Mouse (Mus musculus): ENCODE measurements around the gene Ass1.
A peak's percentile ranks its signal among the peaks of the same experiment; 100 is the strongest.

Ass1 gene

DNA sequence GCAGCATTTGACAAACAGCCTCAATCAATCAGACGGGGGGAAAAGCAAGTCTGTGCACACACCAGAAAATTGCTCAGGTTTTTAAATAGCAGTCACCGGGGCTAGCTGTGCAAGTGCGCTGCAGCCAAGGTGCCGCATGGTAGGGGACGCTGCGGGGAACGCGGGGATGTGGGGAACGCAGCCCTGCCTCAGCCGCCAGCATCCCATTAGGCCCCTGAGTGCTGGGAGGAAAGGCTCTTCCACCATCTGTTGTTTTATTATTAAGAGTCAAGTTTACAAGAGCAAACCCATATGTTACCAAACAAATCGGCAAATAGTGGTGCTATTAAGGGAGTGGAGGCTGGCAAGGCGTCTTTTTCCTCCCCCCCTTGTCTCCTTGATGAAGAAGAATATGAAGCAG lies 19.2 kb downstream of the Ass1 start:
- no peak for DNase-seq (ENCODE audit: low spot score in 2 of 2)

DNA sequence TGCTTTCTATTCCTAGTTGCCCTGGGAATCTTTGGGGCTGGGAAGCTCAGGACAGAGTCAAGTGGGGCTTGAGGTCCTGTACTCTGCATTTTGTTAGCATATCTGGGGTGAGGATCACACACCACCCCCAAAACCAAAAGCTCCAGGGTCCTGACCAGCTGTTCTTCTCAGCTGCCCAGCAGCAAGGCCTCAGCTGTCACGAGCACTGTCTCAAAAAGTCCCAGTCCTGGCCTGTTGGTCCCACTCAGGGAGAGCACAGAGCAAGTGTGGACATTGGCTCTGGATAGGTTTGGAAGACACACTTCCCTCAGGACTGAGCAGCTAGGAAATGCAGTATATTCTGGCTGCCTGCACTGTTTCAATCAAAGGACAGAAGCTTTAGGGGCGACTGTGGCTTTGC lies 20.5 kb downstream of the Ass1 start:
- DNase-seq (ENCODE audit: low spot score in 2 of 2) = no peak

DNA sequence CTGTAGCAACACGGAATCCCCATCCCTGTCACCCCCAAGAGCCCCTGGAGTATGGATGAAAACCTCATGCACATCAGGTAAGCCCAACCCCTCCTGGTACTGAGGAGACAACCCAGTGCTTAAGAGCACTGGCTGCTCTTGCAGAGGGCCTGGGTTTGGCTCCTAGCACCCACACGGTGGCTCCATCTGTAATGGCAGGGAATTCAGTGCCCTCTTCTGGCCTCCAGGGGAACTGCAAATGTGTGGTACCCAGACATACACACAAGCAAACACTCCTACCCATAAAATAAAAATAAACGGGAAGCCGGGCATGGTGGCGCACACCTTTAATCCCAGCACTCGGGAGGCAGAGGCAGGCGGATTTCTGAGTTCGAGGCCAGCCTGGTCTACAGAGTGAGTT lies 22.3 kb downstream of the Ass1 start:
- DNase-seq (ENCODE audit: low spot score in 2 of 2) = no peak

GRCm38 (mm10) chr2:31493243-31493642 lies 23.2 kb downstream of the Ass1 start:
- DNase-seq (ENCODE audit: low spot score in 2 of 2) = no peak

- DNase-seq (ENCODE audit: low spot score in 2 of 2) = no peak
Measured at GRCm38 (mm10) chr2:31494315-31494714, 24.3 kb downstream of the Ass1 start.

DNA sequence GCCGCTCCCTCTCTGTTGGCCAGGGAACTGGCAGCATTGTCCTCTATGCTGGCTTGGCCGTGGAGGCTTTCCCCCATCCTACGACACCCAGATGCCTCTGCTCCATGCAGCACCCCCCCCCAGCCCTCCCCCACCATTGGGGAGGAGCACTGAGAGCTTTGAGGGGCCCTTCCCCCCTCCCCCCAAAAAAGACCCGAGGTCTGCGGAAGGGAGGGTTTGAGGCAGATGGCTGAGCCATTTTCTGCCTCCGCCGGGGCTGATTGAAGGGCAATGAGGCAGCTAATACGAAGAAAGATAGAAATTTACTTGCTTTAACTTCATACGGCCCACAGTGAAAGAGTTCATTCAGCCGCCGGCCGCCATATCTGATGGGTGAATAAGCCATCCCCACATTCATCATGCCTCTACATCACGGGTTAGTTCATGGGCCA lies 25.1 kb downstream of the Ass1 start:
- no peak for DNase-seq (ENCODE audit: low spot score in 2 of 2)

DNA sequence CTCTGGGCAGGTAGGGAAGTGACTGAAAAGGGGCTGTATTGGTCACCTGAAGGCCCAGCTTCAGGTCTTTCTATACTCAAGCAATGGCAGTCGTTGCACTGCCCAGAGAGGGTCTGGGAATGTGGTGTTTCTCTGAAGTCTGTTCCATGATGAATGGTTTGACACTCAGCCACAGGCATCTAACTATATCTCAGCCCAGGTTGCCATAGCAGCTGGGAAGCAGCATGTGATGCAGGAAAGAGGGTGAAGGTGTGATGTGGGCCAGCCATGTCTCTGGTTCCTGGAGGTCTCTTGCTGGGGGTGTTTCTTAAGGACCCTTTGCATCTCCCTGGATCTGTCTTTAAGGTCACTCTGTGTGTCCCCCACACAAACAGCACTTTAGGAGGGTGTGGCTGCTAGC lies 26.1 kb downstream of the Ass1 start:
- peak in 1 of 2 experiments; percentile 18 for DNase-seq (ENCODE audit: low spot score in 2 of 2)

GRCm38 (mm10) chr2:31497113-31497512 lies 27.1 kb downstream of the Ass1 start:
- no peak for DNase-seq (ENCODE audit: low spot score in 2 of 2)

DNA sequence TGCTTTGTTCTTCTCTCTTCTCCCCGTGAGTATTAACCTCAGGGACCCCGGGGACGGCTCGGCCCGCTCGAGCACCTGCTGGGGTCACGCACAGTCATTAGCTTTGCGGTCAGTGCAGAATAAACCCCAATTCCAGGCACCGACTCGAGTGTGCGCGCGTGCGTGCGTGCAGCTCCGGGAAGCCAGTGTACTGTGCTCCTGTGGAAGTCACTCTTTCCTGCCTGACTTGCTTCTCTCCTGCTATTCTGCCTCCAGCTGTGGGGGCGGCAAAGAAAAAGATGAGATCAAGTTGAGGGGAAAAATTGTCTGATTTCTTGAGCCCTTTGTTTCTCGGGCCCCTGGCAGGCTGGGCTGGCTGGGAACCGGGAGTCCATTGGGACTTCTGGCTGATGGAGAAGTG lies 27.6 kb downstream of the Ass1 start:
- DNase-seq (ENCODE audit: low spot score in 2 of 2) = no peak

- no peak for DNase-seq (ENCODE audit: low spot score in 2 of 2)
Measured at GRCm38 (mm10) chr2:31499327-31500291, 29.6 kb downstream of the Ass1 start.

DNA sequence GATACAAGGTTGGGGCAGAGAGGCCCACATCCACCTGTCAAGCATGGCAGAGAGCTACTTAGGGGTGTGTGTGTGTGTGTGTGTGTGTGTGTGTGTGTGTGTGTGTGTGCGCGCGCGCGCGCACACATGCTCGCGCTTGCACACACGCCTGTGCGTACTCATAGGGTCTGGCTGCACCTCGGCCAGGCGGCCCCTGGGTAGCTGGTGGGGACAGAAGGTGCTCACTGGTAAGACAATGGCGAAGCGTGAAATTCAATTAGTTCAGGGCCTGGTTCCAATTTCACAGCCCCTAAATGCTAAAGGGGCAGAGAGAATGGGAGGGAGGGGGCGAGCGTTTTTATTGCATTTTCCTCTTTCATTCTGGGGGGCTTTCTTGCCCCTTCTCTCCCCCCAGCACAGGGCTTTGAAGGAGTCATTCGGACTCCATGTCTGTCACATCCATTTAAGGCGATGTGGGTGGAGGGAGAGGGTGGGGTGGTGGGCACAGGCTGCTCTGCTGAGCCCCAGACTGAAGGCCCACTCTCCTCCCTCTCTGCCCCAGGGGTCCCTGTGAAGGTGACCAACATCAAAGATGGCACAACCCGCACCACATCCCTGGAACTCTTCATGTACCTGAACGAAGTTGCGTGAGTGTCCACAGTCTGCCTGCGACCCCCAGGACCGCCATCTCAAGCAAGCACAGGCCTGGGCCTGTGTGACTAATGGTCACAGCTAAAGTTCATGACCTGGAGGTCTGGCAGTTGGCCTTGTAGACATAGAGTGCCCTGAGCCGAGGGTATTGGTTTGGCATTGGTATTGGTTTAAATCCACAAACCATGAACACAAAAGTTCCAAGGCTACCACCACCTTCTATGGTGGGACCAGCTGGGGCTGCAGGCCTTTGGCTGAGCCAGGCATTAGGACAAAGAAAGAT lies 30.5 kb downstream of the Ass1 start:
- DNase-seq (ENCODE audit: low spot score in 2 of 2) = no peak

- DNase-seq (ENCODE audit: low spot score in 2 of 2) = no peak
Measured at GRCm38 (mm10) chr2:31501448-31502130, 31.6 kb downstream of the Ass1 start.

GRCm38 (mm10) chr2:31502616-31503522 lies 32.9 kb downstream of the Ass1 start:
- DNase-seq (ENCODE audit: low spot score in 2 of 2) = no peak

- no peak for DNase-seq (ENCODE audit: low spot score in 2 of 2)
Measured at GRCm38 (mm10) chr2:31505472-31505871, 35.5 kb downstream of the Ass1 start.

- DNase-seq (ENCODE audit: low spot score in 2 of 2) = no peak
Measured at GRCm38 (mm10) chr2:31508851-31509250, 38.8 kb downstream of the Ass1 start.

GRCm38 (mm10) chr2:31511316-31511715 lies 41.3 kb downstream of the Ass1 start:
- DNase-seq (ENCODE audit: low spot score in 2 of 2) = no peak

DNA sequence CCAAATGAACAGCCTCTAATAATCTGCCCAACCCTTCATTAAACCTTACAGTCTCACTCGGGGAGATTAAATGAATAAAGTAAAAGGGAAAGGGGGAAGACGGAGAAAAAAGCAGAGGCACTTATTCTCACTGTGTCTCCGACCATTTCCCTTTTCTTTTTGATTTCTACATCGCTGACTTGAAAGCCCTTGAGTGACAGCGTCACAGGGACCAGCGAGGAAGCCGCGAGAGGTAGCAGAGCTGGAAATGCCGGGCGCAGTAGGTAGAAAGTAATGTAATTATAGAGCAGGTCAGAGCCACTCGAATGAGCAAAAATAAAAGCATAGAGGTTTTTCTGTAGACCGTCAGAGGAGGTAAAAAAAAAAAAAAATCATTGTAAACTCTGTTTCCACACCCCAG lies 46.5 kb downstream of the Ass1 start:
- DNase-seq (ENCODE audit: low spot score in 2 of 2) = no peak

DNA sequence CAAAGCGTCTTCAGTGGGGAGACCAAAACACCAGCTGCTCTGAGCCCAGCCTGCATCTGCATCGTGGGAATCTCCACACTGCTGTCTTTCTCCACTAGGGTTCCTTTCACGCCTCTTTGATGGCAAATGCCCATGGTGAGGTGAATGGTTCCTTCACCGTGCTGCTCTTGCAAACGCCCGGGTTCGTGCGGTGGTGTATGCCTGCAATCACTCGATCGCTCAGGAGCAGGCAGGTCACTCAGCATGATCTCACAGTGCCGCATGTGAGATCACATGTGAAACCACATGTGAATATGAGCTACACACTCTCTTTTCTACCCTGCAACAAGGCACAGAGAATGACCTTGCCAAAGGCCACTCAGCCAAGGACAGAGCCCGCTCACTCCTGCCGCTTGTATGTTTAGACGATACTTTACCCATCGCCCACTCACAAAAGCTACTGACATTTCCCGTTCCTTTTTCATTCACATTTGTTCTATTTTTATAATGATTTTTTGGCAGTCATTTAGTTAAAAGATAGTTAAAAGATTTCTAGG lies 51.9 kb downstream of the Ass1 start:
- DNase-seq (ENCODE audit: low spot score in 2 of 2) = no peak

DNA sequence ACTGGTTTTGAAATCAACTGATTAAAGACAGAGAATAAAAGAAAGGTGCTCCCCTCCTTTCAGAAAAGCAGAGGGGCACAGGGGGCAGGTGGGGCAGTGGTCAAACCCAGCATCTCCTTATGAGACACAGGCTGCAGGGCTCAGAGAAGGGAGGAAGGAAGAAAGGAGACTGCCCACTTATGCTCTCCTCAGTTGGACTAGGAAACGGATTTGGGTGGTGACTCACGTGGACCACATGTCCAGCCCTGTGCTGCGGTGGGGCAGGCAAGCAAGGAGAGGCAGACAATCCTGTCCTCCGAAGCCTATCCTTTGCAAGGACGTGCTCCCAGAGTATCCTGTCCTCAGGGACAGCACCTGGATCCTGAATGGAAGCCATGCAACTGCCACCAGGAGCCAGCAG lies 54.6 kb downstream of the Ass1 start:
- no peak for DNase-seq (ENCODE audit: low spot score in 2 of 2)

DNA sequence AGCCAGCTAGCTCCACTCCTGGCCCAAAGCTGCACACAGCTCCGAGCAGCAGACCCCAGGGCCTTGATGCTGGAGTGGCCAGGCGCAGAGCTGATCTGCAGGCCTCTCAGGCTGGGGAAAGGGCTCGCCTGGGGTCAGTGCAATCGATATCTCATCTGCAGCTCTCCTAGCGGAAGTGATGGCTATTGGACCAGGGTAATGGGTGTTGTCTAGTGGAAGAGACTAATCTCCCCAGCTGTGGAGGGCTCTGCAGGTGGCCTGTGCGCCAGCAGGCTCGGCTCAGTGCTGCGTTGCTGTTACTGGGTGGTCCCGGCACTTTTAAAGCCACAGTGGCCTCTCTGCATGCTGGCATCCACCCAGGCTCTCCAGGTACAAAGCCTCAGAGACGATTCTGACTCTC lies 55.8 kb downstream of the Ass1 start:
- no peak for DNase-seq (ENCODE audit: low spot score in 2 of 2)

GRCm38 (mm10) chr2:31530201-31530600 lies 60.2 kb downstream of the Ass1 start:
- no peak for DNase-seq (ENCODE audit: low spot score in 2 of 2)

All from frontal cortex, postnatal 10 days (tissue).